Mouse (Mus musculus): Measurements from ENCODE around the gene Hoxa7.

Hoxa7 gene

GRCm38 (mm10) chr6:52213119-52213986 lies 8.3 kb downstream of the Hoxa7 start, which contains the start of the genes Hoxa3 and Gm28308:
Gene Hoxa3, minus strand, starts transcription at chr6:52213336.
Gene Gm28308, minus strand, starts transcription at chr6:52213339.
- 4% methylated on average over 38 of the region's 38 CpGs for WGBS

- 3% methylated on average over 22 of the region's 22 CpGs for WGBS
Measured at GRCm38 (mm10) chr6:52212556-52213118, 9.0 kb downstream of the Hoxa7 start.

- WGBS = 6% methylated on average over 13 of the region's 13 CpGs
Measured at GRCm38 (mm10) chr6:52211961-52212360, 9.7 kb downstream of the Hoxa7 start.

- WGBS = 2% methylated on average over 37 of the region's 37 CpGs
Measured at GRCm38 (mm10) chr6:52211170-52211935, 10.3 kb downstream of the Hoxa7 start.

GRCm38 (mm10) chr6:52209685-52210046 lies 12.0 kb downstream of the Hoxa7 start:
- 12% methylated on average over 12 of the region's 12 CpGs for WGBS

GRCm38 (mm10) chr6:52208868-52209684 lies 12.6 kb downstream of the Hoxa7 start:
- WGBS = 8% methylated on average over 18 of the region's 18 CpGs

GRCm38 (mm10) chr6:52208072-52208867 lies 13.4 kb downstream of the Hoxa7 start, which contains the start of gene Hoxa6:
Gene Hoxa6, minus strand, starts transcription at chr6:52208722.
- 3% methylated on average over 47 of the region's 47 CpGs for WGBS

- 6% methylated on average over 4 of the region's 4 CpGs for WGBS
Measured at GRCm38 (mm10) chr6:52206882-52207683, 14.6 kb downstream of the Hoxa7 start.

- 5% methylated on average over 55 of the region's 55 CpGs for WGBS
Measured at GRCm38 (mm10) chr6:52205638-52206621, 15.7 kb downstream of the Hoxa7 start.

- WGBS = 6% methylated on average over 14 of the region's 14 CpGs
Measured at GRCm38 (mm10) chr6:52205221-52205620, 16.4 kb downstream of the Hoxa7 start.

- 2% methylated on average over 65 of the region's 65 CpGs for WGBS
Measured at GRCm38 (mm10) chr6:52204050-52204752, 17.5 kb downstream of the Hoxa7 start, which contains the start of gene Hoxa5. Gene Hoxa5, minus strand, starts transcription at chr6:52204587.

GRCm38 (mm10) chr6:52203371-52204049 lies 18.1 kb downstream of the Hoxa7 start:
- 2% methylated on average over 45 of the region's 46 CpGs for WGBS

GRCm38 (mm10) chr6:52203121-52203370 lies 18.6 kb downstream of the Hoxa7 start:
- WGBS = 3% methylated on average over 10 of the region's 10 CpGs

GRCm38 (mm10) chr6:52202362-52203120 lies 19.1 kb downstream of the Hoxa7 start:
- WGBS = 10% methylated on average over 22 of the region's 22 CpGs

GRCm38 (mm10) chr6:52201269-52201668 lies 20.4 kb downstream of the Hoxa7 start:
- WGBS = 22% methylated on average over 1 of the region's 1 CpGs

GRCm38 (mm10) chr6:52200751-52201250 lies 20.9 kb downstream of the Hoxa7 start:
- 14% methylated on average over 10 of the region's 10 CpGs for WGBS
